Mouse (Mus musculus): ENCODE results near the gene Clec10a. TPM values are rescaled to one million over a fixed set of nuclear protein-coding genes. Genes with fewer than 3 reads are reported as not detected.
A peak's percentile ranks its signal among the peaks of the same experiment; 100 is the strongest.

The Clec10a gene
- polyA plus RNA-seq, 1 experiment from 2014 or later, result 0.44 TPM

DNA sequence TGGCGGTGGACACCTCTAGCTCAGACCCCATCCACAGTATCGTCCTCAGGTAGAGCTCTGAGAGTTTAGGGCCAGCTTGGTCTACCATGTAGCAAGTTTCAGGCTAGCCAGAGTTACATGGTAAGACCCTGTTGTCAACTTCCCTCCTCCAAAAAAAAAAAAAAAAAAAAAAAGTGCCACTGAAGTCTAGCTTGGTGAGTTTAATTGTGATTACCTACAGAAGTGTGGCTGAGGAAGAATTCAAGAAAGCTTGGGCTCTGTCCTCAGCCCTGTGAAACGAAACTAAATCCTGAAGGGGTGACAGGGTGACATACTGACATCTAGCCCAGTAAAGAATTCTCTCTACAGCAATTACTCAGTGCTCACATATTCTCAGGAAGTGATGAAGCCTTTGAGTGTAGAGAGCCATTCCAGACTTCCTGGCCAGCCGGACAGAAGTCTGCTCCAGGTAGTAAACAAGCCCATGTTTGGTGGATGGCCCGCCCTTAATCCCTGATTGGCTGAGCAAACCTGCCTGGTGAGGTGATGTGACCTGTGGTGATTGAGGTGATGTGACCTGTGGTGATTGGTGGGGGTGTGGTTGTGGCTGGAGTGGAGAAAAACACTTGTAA, 52.9 kb downstream of the Clec10a start:
- H3K36me3 ChIP-seq (ENCODE audit: control insufficient read depth, insufficient read depth, low read length), result no peaks in the 10 kb centered on the region
- DNase-seq (ENCODE audit: low spot score) (no peak), ATAC-seq (replicated peaks; ENCODE audit: low FRiP score) (no peak)
- no peak overlapping the region for H3K4me3 ChIP-seq (ENCODE audit: low read depth, low read length)
- H3K9me3 ChIP-seq (ENCODE audit: control insufficient read depth, low read length), result no peaks in the 10 kb centered on the region
- H3K27me3 ChIP-seq (ENCODE audit: control insufficient read depth, insufficient read depth, low read length), result peaks cover 8% of the 10 kb centered on the region
- no peak overlapping the region for H3K9ac ChIP-seq (ENCODE audit: low read length)
- no peak overlapping the region for H3K4me2 ChIP-seq (ENCODE audit: low read depth, low read length, severe bottlenecking)
- no peak overlapping the region for H3K27ac ChIP-seq (ENCODE audit: low read depth, low read length)
- WGBS, result 86% methylated on average over 5 of the region's 5 CpGs
- peaks cover 3% of the 10 kb centered on the region; the same call in 1 of the 2 replicates for H3K4me1 ChIP-seq (replicated peaks; ENCODE audit: control insufficient read depth, insufficient read depth, low read length)

DNA sequence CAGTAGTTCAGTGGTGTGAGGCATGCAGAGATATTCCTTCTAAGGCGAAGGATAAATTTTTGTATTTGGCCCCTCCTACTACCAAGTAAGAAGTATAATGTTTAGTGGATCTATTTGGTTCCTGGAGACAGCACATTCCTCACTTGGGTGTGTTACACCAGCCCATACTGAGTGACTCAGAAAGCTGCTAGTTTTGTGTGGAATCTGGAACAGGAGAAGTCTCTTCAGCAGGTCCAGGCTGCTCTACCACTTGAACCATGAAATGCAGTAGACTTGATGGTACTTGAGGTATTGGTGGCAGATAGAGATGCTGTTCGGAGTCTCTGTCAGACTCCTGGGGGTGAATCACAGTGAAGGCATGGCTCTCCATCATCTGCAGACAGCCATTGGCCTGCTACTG, 54.7 kb downstream of the Clec10a start:
- Histone ChIP-seq H3K4me2 (ENCODE audit: low read depth, low read length, severe bottlenecking) (no peak overlapping the region), H3K9ac (ENCODE audit: low read length) (no peak overlapping the region)
- 90% methylated on average over 2 of the region's 2 CpGs for WGBS

DNA sequence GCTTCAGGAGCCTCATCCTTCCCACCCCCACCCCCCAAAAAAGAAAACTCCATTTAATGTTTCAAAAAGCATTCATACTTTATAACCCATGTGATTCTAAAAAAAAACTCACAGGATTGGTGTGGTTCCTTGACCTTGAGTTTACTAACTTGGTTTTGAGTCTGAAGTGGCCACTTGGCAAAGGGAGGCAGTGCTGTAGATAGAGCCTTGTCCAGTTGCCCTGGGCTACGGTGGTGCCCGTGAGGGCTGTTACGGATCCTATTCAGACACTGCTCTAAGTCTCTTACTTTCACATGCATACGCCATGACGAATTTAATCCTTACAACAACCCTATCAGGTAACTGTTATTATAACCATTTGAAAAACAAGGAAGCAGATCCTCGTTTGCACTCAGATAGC, 56.0 kb downstream of the Clec10a start:
- no peaks in the 10 kb centered on the region for H3K9me3 ChIP-seq (ENCODE audit: control insufficient read depth, low read length)
- H3K4me2 ChIP-seq (ENCODE audit: low read depth, low read length, severe bottlenecking), result no peak overlapping the region
- no peaks in the 10 kb centered on the region for H3K36me3 ChIP-seq (ENCODE audit: control insufficient read depth, insufficient read depth, low read length)
- DNase-seq (ENCODE audit: low spot score), result no peak
- peaks cover 8% of the 10 kb centered on the region; the same call in 1 of the 2 replicates for H3K4me1 ChIP-seq (replicated peaks; ENCODE audit: control insufficient read depth, insufficient read depth, low read length)
- H3K27me3 ChIP-seq (ENCODE audit: control insufficient read depth, insufficient read depth, low read length), result peaks cover 32% of the 10 kb centered on the region
- 79% methylated on average over 6 of the region's 6 CpGs for WGBS
- no peak overlapping the region for H3K4me3 ChIP-seq (ENCODE audit: low read depth, low read length)
- no peak for ATAC-seq (replicated peaks; ENCODE audit: low FRiP score)
- H3K27ac ChIP-seq (ENCODE audit: low read depth, low read length), result no peak overlapping the region
- no peak overlapping the region for H3K9ac ChIP-seq (ENCODE audit: low read length)

More for the DNA sequence above, 54.7 kb downstream of the Clec10a start:
- peaks cover 26% of the 10 kb centered on the region for H3K27me3 ChIP-seq (ENCODE audit: control insufficient read depth, insufficient read depth, low read length)
- no peaks in the 10 kb centered on the region for H3K36me3 ChIP-seq (ENCODE audit: control insufficient read depth, insufficient read depth, low read length)
- H3K4me3 ChIP-seq (ENCODE audit: low read depth, low read length), result no peak overlapping the region
- ATAC-seq (replicated peaks; ENCODE audit: low FRiP score), result no peak
- no peak for DNase-seq (ENCODE audit: low spot score)
- no peak overlapping the region for H3K27ac ChIP-seq (ENCODE audit: low read depth, low read length)
- no peaks in the 10 kb centered on the region for H3K9me3 ChIP-seq (ENCODE audit: control insufficient read depth, low read length)
- H3K4me1 ChIP-seq (replicated peaks; ENCODE audit: control insufficient read depth, insufficient read depth, low read length), result peaks cover 8% of the 10 kb centered on the region; the same call in 1 of the 2 replicates

DNA sequence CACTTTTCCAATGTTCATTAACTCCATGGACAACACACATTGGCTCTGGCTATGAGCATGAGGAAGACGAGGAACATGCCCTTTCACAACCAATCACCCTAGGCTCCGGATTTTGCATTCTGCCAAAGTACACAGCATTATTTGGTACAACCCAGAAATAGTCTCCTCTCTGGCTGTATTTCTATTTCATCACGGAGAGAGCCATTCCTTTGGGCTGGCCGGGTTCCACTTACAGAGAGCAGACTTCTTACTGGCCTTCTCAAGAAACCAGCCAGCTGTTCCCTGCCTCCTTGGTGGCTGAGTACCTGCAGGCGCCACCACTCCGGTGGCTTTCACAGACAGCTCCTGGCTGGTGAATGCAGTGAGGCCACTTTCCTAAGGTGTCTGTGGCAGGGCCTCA, 56.4 kb downstream of the Clec10a start, which contains the start of gene Slc16a11:
Gene Slc16a11 (plus strand): TSS at position 330 of the 400 bp plus-strand sequence.
- Histone ChIP-seq H3K4me1 (replicated peaks; ENCODE audit: control insufficient read depth, insufficient read depth, low read length) (peaks cover 8% of the 10 kb centered on the region; the same call in 1 of the 2 replicates), H3K4me2 (ENCODE audit: low read depth, low read length, severe bottlenecking) (no peak within 1 kb of the TSS), H3K4me3 (ENCODE audit: low read depth, low read length) (no peak within 1 kb of the TSS), H3K27ac (ENCODE audit: low read depth, low read length) (no peak within 1 kb of the TSS), H3K36me3 (ENCODE audit: control insufficient read depth, insufficient read depth, low read length) (no peaks in the 10 kb centered on the region), H3K27me3 (ENCODE audit: control insufficient read depth, insufficient read depth, low read length) (peaks cover 32% of the 10 kb centered on the region), H3K9ac (ENCODE audit: low read length) (no peak within 1 kb of the TSS), H3K9me3 (ENCODE audit: control insufficient read depth, low read length) (no peaks in the 10 kb centered on the region)
- WGBS, result 72% methylated on average over 6 of the region's 6 CpGs
- DNase-seq (ENCODE audit: low spot score), result no peak
- ATAC-seq (replicated peaks; ENCODE audit: low FRiP score), result no peak

DNA sequence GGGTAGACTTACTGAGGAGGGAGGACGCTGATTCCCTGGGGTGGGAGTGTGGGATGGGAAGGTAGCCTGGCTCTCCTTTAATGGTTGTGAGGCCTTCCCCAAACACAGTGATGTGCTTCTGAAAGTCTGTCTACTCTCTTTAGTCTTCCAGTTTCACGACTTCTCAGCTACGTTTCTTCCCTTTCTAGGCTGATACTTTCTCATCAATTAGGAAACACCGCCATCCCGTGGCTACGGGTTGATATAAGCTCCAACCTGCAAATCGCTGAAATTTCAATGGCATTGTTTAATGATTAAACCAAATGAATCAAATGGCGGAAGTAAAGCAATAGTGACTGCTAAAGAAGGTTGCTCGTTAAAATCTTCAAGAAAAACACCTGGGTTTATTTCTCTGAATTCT, 56.9 kb downstream of the Clec10a start:
- Histone ChIP-seq H3K9ac (ENCODE audit: low read length) (no peak overlapping the region), H3K36me3 (ENCODE audit: control insufficient read depth, insufficient read depth, low read length) (no peaks in the 10 kb centered on the region), H3K9me3 (ENCODE audit: control insufficient read depth, low read length) (no peaks in the 10 kb centered on the region), H3K27ac (ENCODE audit: low read depth, low read length) (no peak overlapping the region), H3K4me2 (ENCODE audit: low read depth, low read length, severe bottlenecking) (no peak overlapping the region), H3K4me1 (replicated peaks; ENCODE audit: control insufficient read depth, insufficient read depth, low read length) (peaks cover 8% of the 10 kb centered on the region; the same call in 1 of the 2 replicates), H3K27me3 (ENCODE audit: control insufficient read depth, insufficient read depth, low read length) (peaks cover 32% of the 10 kb centered on the region), H3K4me3 (ENCODE audit: low read depth, low read length) (no peak overlapping the region)
- peak; percentile 68 for DNase-seq (ENCODE audit: low spot score)
- no peak for ATAC-seq (replicated peaks; ENCODE audit: low FRiP score)
- 9% methylated on average over 9 of the region's 9 CpGs for WGBS

DNA sequence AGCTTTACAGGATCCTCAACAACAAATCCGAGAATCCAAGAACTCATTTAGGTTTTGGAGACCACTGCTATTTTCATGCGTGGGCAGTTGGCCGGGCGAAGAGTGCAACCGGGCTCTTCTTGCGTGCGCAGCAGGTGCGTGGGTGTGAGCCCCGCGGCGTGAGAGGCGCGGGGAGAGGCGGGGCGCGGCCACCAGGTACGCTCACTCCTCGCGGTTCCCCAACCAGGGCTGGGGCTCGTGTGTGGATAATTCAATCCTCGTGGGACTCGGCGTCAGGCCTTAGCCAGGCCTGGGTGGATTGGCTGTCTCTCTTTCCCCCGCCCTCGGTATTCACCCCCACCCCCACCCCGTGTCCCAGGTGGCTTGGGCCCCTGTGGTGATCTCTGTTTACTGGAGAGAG, 57.7 kb downstream of the Clec10a start:
- Histone ChIP-seq H3K4me1 (replicated peaks; ENCODE audit: control insufficient read depth, insufficient read depth, low read length) (peaks cover 8% of the 10 kb centered on the region; the same call in 1 of the 2 replicates), H3K4me3 (ENCODE audit: low read depth, low read length) (peak overlapping the region; percentile 3; the same call in 1 of the 2 replicates), H3K27me3 (ENCODE audit: control insufficient read depth, insufficient read depth, low read length) (peaks cover 32% of the 10 kb centered on the region), H3K9me3 (ENCODE audit: control insufficient read depth, low read length) (no peaks in the 10 kb centered on the region), H3K9ac (ENCODE audit: low read length) (no peak overlapping the region), H3K4me2 (ENCODE audit: low read depth, low read length, severe bottlenecking) (peak overlapping the region; percentile 26), H3K27ac (ENCODE audit: low read depth, low read length) (no peak overlapping the region), H3K36me3 (ENCODE audit: control insufficient read depth, insufficient read depth, low read length) (no peaks in the 10 kb centered on the region)
- DNase-seq (ENCODE audit: low spot score) (peak; percentile 54), ATAC-seq (replicated peaks; ENCODE audit: low FRiP score) (no peak)
- 4% methylated on average over 26 of the region's 26 CpGs for WGBS

DNA sequence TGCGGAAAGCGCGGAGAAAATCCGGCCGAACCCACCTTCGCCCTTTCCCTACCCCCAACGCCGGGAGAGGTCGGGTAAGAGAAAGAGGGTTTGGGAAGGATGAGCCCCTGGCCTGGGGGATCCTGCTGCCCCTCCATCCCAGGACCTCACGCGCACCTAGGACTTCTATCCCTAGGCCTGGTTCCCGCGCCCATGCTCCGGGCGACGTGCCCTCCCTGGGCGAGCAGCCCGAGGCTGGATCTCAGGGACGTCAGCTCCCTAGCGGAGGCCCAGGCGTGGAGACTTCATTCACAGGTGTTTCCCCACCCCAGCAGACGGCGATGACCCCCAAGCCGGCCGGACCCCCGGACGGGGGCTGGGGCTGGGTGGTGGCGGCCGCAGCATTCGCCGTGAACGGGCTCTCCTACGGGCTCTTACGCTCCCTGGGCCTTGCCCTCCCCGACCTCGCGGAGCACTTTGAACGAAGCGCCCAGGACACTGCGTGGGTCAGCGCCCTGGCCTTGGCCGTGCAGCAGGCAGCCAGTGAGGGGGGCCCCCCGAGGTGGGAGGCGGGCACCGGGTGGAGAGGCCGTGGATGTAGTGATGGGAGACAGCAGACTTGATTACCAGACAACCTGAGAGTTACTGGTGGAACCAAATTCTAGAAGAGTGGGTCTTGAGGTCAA, 58.3 kb downstream of the Clec10a start:
- peak; percentile 63 for DNase-seq (ENCODE audit: low spot score)
- peak overlapping the region; percentile 26 for H3K4me2 ChIP-seq (ENCODE audit: low read depth, low read length, severe bottlenecking)
- H3K9ac ChIP-seq (ENCODE audit: low read length), result no peak overlapping the region
- no peak for ATAC-seq (replicated peaks; ENCODE audit: low FRiP score)
- no peaks in the 10 kb centered on the region for H3K36me3 ChIP-seq (ENCODE audit: control insufficient read depth, insufficient read depth, low read length)
- no peaks in the 10 kb centered on the region for H3K9me3 ChIP-seq (ENCODE audit: control insufficient read depth, low read length)
- under 1% methylated on average over 46 of the region's 46 CpGs for whole genome bisulfite sequencing
- peak overlapping the region; percentile 3 for H3K4me3 ChIP-seq (ENCODE audit: low read depth, low read length)
- H3K27ac ChIP-seq (ENCODE audit: low read depth, low read length), result no peak overlapping the region
- H3K4me1 ChIP-seq (replicated peaks; ENCODE audit: control insufficient read depth, insufficient read depth, low read length), result peaks cover 8% of the 10 kb centered on the region; the same call in 1 of the 2 replicates
- peaks cover 32% of the 10 kb centered on the region for H3K27me3 ChIP-seq (ENCODE audit: control insufficient read depth, insufficient read depth, low read length)

DNA sequence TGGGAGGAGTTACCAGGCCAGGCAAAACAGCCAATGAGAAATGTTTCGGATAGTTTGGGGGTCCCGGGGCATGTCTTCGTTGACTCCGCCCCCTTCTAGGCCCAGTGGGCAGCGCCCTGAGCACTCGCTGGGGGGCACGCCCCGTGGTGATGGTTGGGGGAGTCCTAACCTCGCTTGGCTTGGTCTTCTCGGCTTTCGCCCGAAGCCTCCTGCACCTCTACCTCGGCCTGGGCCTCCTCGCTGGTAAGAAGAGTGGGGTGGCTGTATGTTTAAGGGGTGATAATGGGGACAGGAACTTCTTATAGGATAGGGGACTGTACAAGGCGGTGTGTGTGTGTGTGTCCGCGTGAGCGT, 58.8 kb downstream of the Clec10a start:
- H3K4me1 ChIP-seq (replicated peaks; ENCODE audit: control insufficient read depth, insufficient read depth, low read length), result peaks cover 8% of the 10 kb centered on the region; the same call in 1 of the 2 replicates
- no peak for DNase-seq (ENCODE audit: low spot score)
- H3K4me2 ChIP-seq (ENCODE audit: low read depth, low read length, severe bottlenecking), result peak overlapping the region; percentile 26
- no peaks in the 10 kb centered on the region for H3K36me3 ChIP-seq (ENCODE audit: control insufficient read depth, insufficient read depth, low read length)
- H3K9me3 ChIP-seq (ENCODE audit: control insufficient read depth, low read length), result no peaks in the 10 kb centered on the region
- peak overlapping the region; percentile 3; the same call in 1 of the 2 replicates for H3K4me3 ChIP-seq (ENCODE audit: low read depth, low read length)
- 4% methylated on average over 18 of the region's 18 CpGs for WGBS
- H3K9ac ChIP-seq (ENCODE audit: low read length), result no peak overlapping the region
- ATAC-seq (replicated peaks; ENCODE audit: low FRiP score), result no peak
- no peak overlapping the region for H3K27ac ChIP-seq (ENCODE audit: low read depth, low read length)
- peaks cover 32% of the 10 kb centered on the region for H3K27me3 ChIP-seq (ENCODE audit: control insufficient read depth, insufficient read depth, low read length)
